Mouse (Mus musculus): ENCODE measurements at regions not wholly inside any gene's neighbourhood (a gene's known extent, or its start where the extent isn't known, plus 50 kb on each side); places are given as distances from the start of the nearest gene placed in this dataset.

GRCm38 (mm10) chr9:92661938-92662337, 119.9 kb downstream of the Plod2 start:
- DNase-seq (ENCODE audit: low spot score in 2 of 2) = no peak

GRCm38 (mm10) chr9:92667361-92667881, 125.4 kb downstream of the Plod2 start:
- no peak for DNase-seq (ENCODE audit: low spot score in 2 of 2)

GRCm38 (mm10) chr9:92671966-92672365, 129.9 kb downstream of the Plod2 start:
- no peak for DNase-seq (ENCODE audit: low spot score in 2 of 2)

- no peak for DNase-seq (ENCODE audit: low spot score in 2 of 2)
Measured at GRCm38 (mm10) chr9:92694361-92695016, 152.5 kb downstream of the Plod2 start.

GRCm38 (mm10) chr9:92697971-92698370, 155.9 kb downstream of the Plod2 start:
- DNase-seq (ENCODE audit: low spot score in 2 of 2) = no peak

- DNase-seq (ENCODE audit: low spot score in 2 of 2) = no peak
Measured at GRCm38 (mm10) chr9:92704752-92705151, 162.7 kb downstream of the Plod2 start.

- no peak for DNase-seq (ENCODE audit: low spot score in 2 of 2)
Measured at GRCm38 (mm10) chr9:92707011-92707410, 165.0 kb downstream of the Plod2 start.

GRCm38 (mm10) chr9:92717176-92717575, 175.2 kb downstream of the Plod2 start:
- DNase-seq (ENCODE audit: low spot score in 2 of 2) = no peak

GRCm38 (mm10) chr9:92718337-92718736, 176.3 kb downstream of the Plod2 start:
- no peak for DNase-seq (ENCODE audit: low spot score in 2 of 2)

GRCm38 (mm10) chr9:92719251-92719650, 177.2 kb downstream of the Plod2 start:
- DNase-seq (ENCODE audit: low spot score in 2 of 2) = no peak

- no peak for DNase-seq (ENCODE audit: low spot score in 2 of 2)
Measured at GRCm38 (mm10) chr9:92728864-92729263, 186.8 kb downstream of the Plod2 start.

- DNase-seq (ENCODE audit: low spot score in 2 of 2) = no peak
Measured at GRCm38 (mm10) chr9:92731396-92731795, 189.4 kb downstream of the Plod2 start.

- no peak for DNase-seq (ENCODE audit: low spot score in 2 of 2)
Measured at GRCm38 (mm10) chr9:92767532-92767931, 225.5 kb downstream of the Plod2 start.

GRCm38 (mm10) chr9:92768432-92768831, 226.4 kb downstream of the Plod2 start:
- DNase-seq (ENCODE audit: low spot score in 2 of 2) = no peak

GRCm38 (mm10) chr9:92769528-92769927, 227.5 kb downstream of the Plod2 start:
- DNase-seq (ENCODE audit: low spot score in 2 of 2) = no peak

- DNase-seq (ENCODE audit: low spot score in 2 of 2) = no peak
Measured at GRCm38 (mm10) chr9:92771002-92771401, 229.0 kb downstream of the Plod2 start.

- no peak for DNase-seq (ENCODE audit: low spot score in 2 of 2)
Measured at GRCm38 (mm10) chr9:92771716-92772115, 229.7 kb downstream of the Plod2 start.

GRCm38 (mm10) chr9:92782922-92783454, 241.0 kb downstream of the Plod2 start:
- no peak for DNase-seq (ENCODE audit: low spot score in 2 of 2)

GRCm38 (mm10) chr9:92799695-92800094, 257.7 kb downstream of the Plod2 start:
- no peak for DNase-seq (ENCODE audit: low spot score in 2 of 2)

GRCm38 (mm10) chr9:92809469-92809868, 267.4 kb downstream of the Plod2 start:
- no peak for DNase-seq (ENCODE audit: low spot score in 2 of 2)

GRCm38 (mm10) chr9:92820721-92821120, 278.7 kb downstream of the Plod2 start:
- DNase-seq (ENCODE audit: low spot score in 2 of 2) = no peak

- no peak for DNase-seq (ENCODE audit: low spot score in 2 of 2)
Measured at GRCm38 (mm10) chr9:92826708-92827353, 284.8 kb downstream of the Plod2 start.

All from adrenal gland, postnatal 4 days (tissue).